Mouse (Mus musculus): ENCODE data around the gene Ndufaf2.

- TF ChIP-seq CTCF (IDR thresholded peaks at IDR 0.05), result no peak
- no peak for TF ChIP-seq EP300 (IDR thresholded peaks at IDR 0.05)
Measured at GRCm38 (mm10) chr13:108062900-108063299, 95.5 kb downstream of the Ndufaf2 start.

Data from lung, postnatal 0 days (tissue).